Mouse (Mus musculus) myocyte (in vitro differentiated cells): ENCODE measurements at regions not wholly inside any gene's neighbourhood (a gene's known extent, or its start where the extent isn't known, plus 50 kb on each side); places are given as distances from the start of the nearest gene placed in this dataset.

ENCODE experiments used
- H3K27me3 ChIP-seq: one replicate; pipeline ENCODE4 v1.6.1; 2011; ENCODE audit not compliant: control insufficient read depth, insufficient read depth, insufficient read length
- H3K36me3 ChIP-seq: one replicate; pipeline ENCODE4 v1.6.1; 2011; ENCODE audit not compliant: control insufficient read depth, insufficient read depth
- H3K4me2 ChIP-seq: one replicate; pipeline ENCODE4 v1.6.1; 2011; ENCODE audit warnings: low read depth, control low read depth
- H3K4me3 ChIP-seq: one replicate; pipeline ENCODE4 v1.5.1; 2011; ENCODE audit warnings: mild to moderate bottlenecking, control low read depth, moderate library complexity
- H3K79me2 ChIP-seq: one replicate; pipeline ENCODE4 v1.6.1; 2011; ENCODE audit not compliant: control insufficient read depth, insufficient read depth
- H3ac ChIP-seq: one replicate; pipeline ENCODE4 v1.6.1; 2011; ENCODE audit not compliant: control insufficient read depth, insufficient read length
- CEBPB ChIP-seq: IDR thresholded peaks from 2 replicates; pipeline ENCODE4 v1.6.1; 2011; ENCODE audit warnings: mild to moderate bottlenecking, moderate library complexity; ENCODE audit not compliant: poor library complexity, insufficient read depth, severe bottlenecking
- E2F4 ChIP-seq: IDR thresholded peaks from one replicate; pipeline ENCODE4 v1.6.1; 2011; ENCODE audit warnings: mild to moderate bottlenecking, control low read depth, moderate library complexity; ENCODE audit not compliant: insufficient read depth
- MAX ChIP-seq: IDR thresholded peaks from one replicate; pipeline ENCODE4 v1.6.1; 2011; ENCODE audit warnings: low read depth, mild to moderate bottlenecking, control low read depth
- MYOD1 ChIP-seq, 3 experiments: IDR thresholded peaks; one replicate each; pipeline ENCODE4 v1.6.1; 2011; ENCODE audit warnings: control low read depth in 2 of 3, low read depth in 2 of 3, mild to moderate bottlenecking in 2 of 3, moderate library complexity in 1 of 3; ENCODE audit not compliant: insufficient read length in 2 of 3, control insufficient read depth in 1 of 3
- MYOG ChIP-seq, 3 experiments: IDR thresholded peaks; one replicate each; pipeline ENCODE4 v1.6.1; 2011; ENCODE audit warnings: control low read depth in 2 of 3, low read depth in 2 of 3, mild to moderate bottlenecking in 2 of 3; ENCODE audit not compliant: insufficient read length in 2 of 3, control insufficient read depth in 1 of 3, insufficient read depth in 1 of 3
- POLR2A ChIP-seq: IDR thresholded peaks from one replicate; pipeline ENCODE4 v1.6.1; 2011; ENCODE audit warnings: low read depth, mild to moderate bottlenecking, control low read depth, moderate library complexity; ENCODE audit not compliant: insufficient read length
- POLR2AphosphoS2 ChIP-seq: IDR thresholded peaks from one replicate; pipeline ENCODE4 v1.6.1; 2011; ENCODE audit warnings: low read depth, control low read depth; ENCODE audit not compliant: insufficient read length
- REST ChIP-seq: IDR thresholded peaks from one replicate; pipeline ENCODE4 v1.6.1; 2011; ENCODE audit warnings: mild to moderate bottlenecking, control low read depth, moderate library complexity; ENCODE audit not compliant: insufficient read depth, insufficient read length
- SRF ChIP-seq: IDR thresholded peaks from one replicate; pipeline ENCODE4 v1.6.1; 2011; ENCODE audit warnings: low read depth; ENCODE audit not compliant: control insufficient read depth, insufficient read length
- TCF12 ChIP-seq: IDR thresholded peaks from one replicate; pipeline ENCODE4 v1.6.1; 2011; ENCODE audit warnings: mild to moderate bottlenecking, control low read depth; ENCODE audit not compliant: poor library complexity, insufficient read depth, severe bottlenecking
- TCF3 ChIP-seq: IDR thresholded peaks from one replicate; pipeline ENCODE4 v1.6.1; 2011; ENCODE audit warnings: low read depth, control low read depth; ENCODE audit not compliant: insufficient read length
- USF1 ChIP-seq: IDR thresholded peaks from one replicate; pipeline ENCODE4 v1.6.1; 2011; ENCODE audit warnings: low read depth, mild to moderate bottlenecking, control low read depth, moderate library complexity

GRCm38 (mm10) chr8:8168250-8168649 lies 492.8 kb downstream of the Efnb2 start:
- no peak overlapping the region for H3ac ChIP-seq
- no peaks in the 10 kb centered on the region for H3K79me2 ChIP-seq
- TF ChIP-seq CEBPB (no peak), MYOG (IDR thresholded peaks at IDR 0.05; ENCODE audit: control insufficient read depth in 1 of 3, insufficient read depth in 1 of 3, insufficient read length in 2 of 3, low read depth in 2 of 3) (no peak), REST (no peak), SRF (no peak), TCF3 (no peak), POLR2AphosphoS2 (no peak), E2F4 (no peak), MYOD1 (IDR thresholded peaks at IDR 0.05; ENCODE audit: control insufficient read depth in 1 of 3, insufficient read length in 2 of 3, low read depth in 2 of 3) (no peak), POLR2A (no peak), USF1 (no peak), MAX (no peak), TCF12 (no peak)
- no peak overlapping the region for H3K4me2 ChIP-seq
- no peaks in the 10 kb centered on the region for H3K27me3 ChIP-seq
- no peak overlapping the region for H3K4me3 ChIP-seq
- no peaks in the 10 kb centered on the region for H3K36me3 ChIP-seq

GRCm38 (mm10) chr8:8147527-8147926 lies 513.5 kb downstream of the Efnb2 start:
- no peaks in the 10 kb centered on the region for H3K27me3 ChIP-seq
- H3K79me2 ChIP-seq, result no peaks in the 10 kb centered on the region
- H3K4me3 ChIP-seq, result no peak overlapping the region
- TF ChIP-seq TCF12, result no peak
- TF ChIP-seq MYOG (IDR thresholded peaks at IDR 0.05; ENCODE audit: control insufficient read depth in 1 of 3, insufficient read depth in 1 of 3, insufficient read length in 2 of 3, low read depth in 2 of 3), result no peak
- TF ChIP-seq MAX, result no peak
- no peak overlapping the region for H3ac ChIP-seq
- H3K4me2 ChIP-seq, result no peak overlapping the region
- H3K36me3 ChIP-seq, result no peaks in the 10 kb centered on the region

- H3K27me3 ChIP-seq, result no peaks in the 10 kb centered on the region
- H3K36me3 ChIP-seq, result no peaks in the 10 kb centered on the region
- H3K79me2 ChIP-seq, result no peaks in the 10 kb centered on the region
- H3K4me3 ChIP-seq, result no peak overlapping the region
- TF ChIP-seq TCF3 (no peak), MAX (no peak), MYOD1 (IDR thresholded peaks at IDR 0.05; ENCODE audit: control insufficient read depth in 1 of 3, insufficient read length in 2 of 3, low read depth in 2 of 3) (no peak), E2F4 (no peak), CEBPB (no peak), REST (no peak), POLR2AphosphoS2 (no peak), SRF (no peak), TCF12 (no peak), USF1 (no peak), POLR2A (no peak), MYOG (IDR thresholded peaks at IDR 0.05; ENCODE audit: control insufficient read depth in 1 of 3, insufficient read depth in 1 of 3, insufficient read length in 2 of 3, low read depth in 2 of 3) (no peak)
- H3ac ChIP-seq, result no peak overlapping the region
- H3K4me2 ChIP-seq, result no peak overlapping the region
These were observed 518.0 kb downstream of the Efnb2 start for GRCm38 (mm10) chr8:8142933-8143495.

GRCm38 (mm10) chr8:8142461-8142860 lies 518.6 kb downstream of the Efnb2 start:
- no peaks in the 10 kb centered on the region for H3K27me3 ChIP-seq
- H3K79me2 ChIP-seq, result no peaks in the 10 kb centered on the region
- no peak overlapping the region for H3ac ChIP-seq
- no peak overlapping the region for H3K4me2 ChIP-seq
- TF ChIP-seq USF1, result no peak
- no peak for TF ChIP-seq E2F4
- no peak for TF ChIP-seq TCF3
- no peak for TF ChIP-seq MYOG (IDR thresholded peaks at IDR 0.05; ENCODE audit: control insufficient read depth in 1 of 3, insufficient read depth in 1 of 3, insufficient read length in 2 of 3, low read depth in 2 of 3)
- no peak for TF ChIP-seq SRF
- no peak for TF ChIP-seq MYOD1 (IDR thresholded peaks at IDR 0.05; ENCODE audit: control insufficient read depth in 1 of 3, insufficient read length in 2 of 3, low read depth in 2 of 3)
- TF ChIP-seq POLR2A, result no peak
- no peak for TF ChIP-seq MAX
- TF ChIP-seq CEBPB, result no peak
- no peak for TF ChIP-seq POLR2AphosphoS2
- no peak for TF ChIP-seq TCF12
- TF ChIP-seq REST, result no peak
- no peaks in the 10 kb centered on the region for H3K36me3 ChIP-seq
- no peak overlapping the region for H3K4me3 ChIP-seq

GRCm38 (mm10) chr8:8139720-8140119 lies 521.3 kb downstream of the Efnb2 start:
- H3ac ChIP-seq, result no peak overlapping the region
- no peak overlapping the region for H3K4me2 ChIP-seq
- no peaks in the 10 kb centered on the region for H3K79me2 ChIP-seq
- no peak for TF ChIP-seq MAX
- no peak for TF ChIP-seq POLR2AphosphoS2
- no peak for TF ChIP-seq USF1
- no peak for TF ChIP-seq POLR2A
- H3K27me3 ChIP-seq, result no peaks in the 10 kb centered on the region
- H3K36me3 ChIP-seq, result no peaks in the 10 kb centered on the region
- no peak overlapping the region for H3K4me3 ChIP-seq
